Mouse (Mus musculus) bone marrow, adult 2 months (tissue): ENCODE measurements around the gene Inka1.

Experiments used
- CTCF ChIP-seq: fragments of 200-500 bp; IDR thresholded peaks from 2 replicates; pipeline ENCODE4 v1.5.1; 2011; ENCODE audit warnings: low read length, control low read depth; ENCODE audit not compliant: control insufficient read depth, insufficient read depth
- POLR2A ChIP-seq: fragments of 200-500 bp; IDR thresholded peaks from 2 replicates; pipeline ENCODE4 v1.6.1; 2011; ENCODE audit warnings: low read depth, mild to moderate bottlenecking, control low read depth, low read length, borderline replicate concordance; ENCODE audit not compliant: control insufficient read depth

GRCm38 (mm10) chr9:107960928-107961327 is 24.8 kb downstream of the Inka1 start:
- TF ChIP-seq CTCF (peak; percentile 23; the same call in 1 of the 2 replicates), POLR2A (no peak)
